Mouse (Mus musculus) MEL-GATA-1-ER (cell line): ENCODE data around the gene Prex1.
"Not testable (repeated sequence)": the region's sequence is repeated elsewhere in the genome, so short reads cannot be mapped to it uniquely, and the experiment has no call there.

Experiments used
- DNase-seq: peaks from one replicate; pipeline ENCODE4 v3.0.0-alpha.2; 2012; ENCODE audit warnings: low read depth; ENCODE audit errors: extremely low read depth

The Prex1 gene

DNA sequence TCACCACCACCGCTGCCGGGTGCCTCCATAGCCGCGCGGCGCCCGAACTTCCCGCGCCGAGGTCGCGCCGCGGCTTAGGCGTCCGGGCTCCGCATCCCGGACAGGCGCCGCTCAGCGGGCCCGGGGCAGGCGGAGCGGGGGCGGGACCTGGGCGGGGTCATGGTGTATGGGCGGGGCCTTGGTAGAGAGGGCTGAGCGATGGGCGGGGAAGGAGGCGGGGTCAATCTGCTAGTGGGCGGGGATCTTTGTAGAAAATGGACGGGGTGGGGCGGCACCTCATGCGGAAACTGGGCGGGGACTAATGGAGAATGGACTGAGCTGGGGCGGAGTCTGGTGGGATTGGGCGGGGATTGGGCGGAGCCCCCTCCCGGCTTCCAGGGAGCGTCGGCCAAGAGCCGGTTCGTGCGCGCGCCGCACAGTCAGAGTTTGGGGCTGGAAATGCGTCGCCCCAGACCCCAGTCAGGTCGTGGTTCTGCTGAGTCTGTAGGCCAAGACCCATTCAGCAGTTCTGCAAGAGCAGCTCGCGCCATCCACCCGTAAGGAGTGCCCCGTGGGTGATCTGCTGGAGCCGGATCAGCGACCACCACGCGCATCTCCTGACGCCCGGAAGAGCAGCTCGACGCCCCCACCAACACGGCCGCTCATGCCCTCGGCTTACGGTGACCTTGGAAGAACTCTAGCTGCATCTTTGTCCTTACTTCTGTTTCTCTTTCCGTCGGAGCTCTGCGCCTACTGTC is at the start of gene Prex1:
Gene Prex1 (minus strand): TSS at position 143 of the 737 bp plus-strand sequence.
- peak; percentile 58 for DNase-seq

DNA sequence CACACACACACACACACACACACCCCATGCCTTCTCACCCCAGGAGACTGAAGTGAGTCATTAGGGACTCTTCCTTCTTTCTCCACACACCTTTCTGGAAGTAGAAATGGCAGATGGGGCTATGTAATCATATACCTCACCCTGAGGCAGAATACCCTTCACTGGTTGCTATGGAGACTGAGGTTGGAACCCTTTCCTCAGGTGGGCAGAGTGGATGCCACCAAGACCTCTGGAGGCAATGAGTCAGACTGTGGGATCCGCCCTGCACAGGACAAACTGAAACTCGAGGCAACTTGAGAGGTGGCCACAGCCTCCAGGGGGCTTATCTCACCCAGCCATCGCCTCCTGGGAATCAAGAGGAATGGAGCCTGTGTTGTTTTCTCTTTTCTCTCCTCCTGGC is 44.3 kb upstream of the Prex1 start:
- no peak for DNase-seq

DNA sequence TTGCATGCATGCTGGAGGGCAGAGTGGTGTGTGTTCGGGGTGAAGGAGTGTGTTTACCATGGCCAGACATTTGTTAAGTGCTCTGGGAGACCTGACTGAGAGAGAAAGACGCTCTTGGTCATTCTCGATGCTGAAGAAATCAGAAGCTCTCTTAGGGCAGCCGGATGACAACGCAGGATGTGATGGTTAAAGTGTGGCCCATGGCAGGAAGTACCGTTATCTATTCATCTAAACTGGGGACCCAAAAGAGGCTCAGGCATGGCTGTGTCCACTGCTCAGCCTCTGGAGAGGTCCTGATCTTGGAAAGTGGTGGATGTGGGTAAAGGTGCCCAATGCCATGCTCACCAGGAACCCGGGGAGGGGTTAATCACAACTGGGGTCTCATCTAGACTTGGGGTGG is 41.1 kb upstream of the Prex1 start:
- DNase-seq: no peak

DNA sequence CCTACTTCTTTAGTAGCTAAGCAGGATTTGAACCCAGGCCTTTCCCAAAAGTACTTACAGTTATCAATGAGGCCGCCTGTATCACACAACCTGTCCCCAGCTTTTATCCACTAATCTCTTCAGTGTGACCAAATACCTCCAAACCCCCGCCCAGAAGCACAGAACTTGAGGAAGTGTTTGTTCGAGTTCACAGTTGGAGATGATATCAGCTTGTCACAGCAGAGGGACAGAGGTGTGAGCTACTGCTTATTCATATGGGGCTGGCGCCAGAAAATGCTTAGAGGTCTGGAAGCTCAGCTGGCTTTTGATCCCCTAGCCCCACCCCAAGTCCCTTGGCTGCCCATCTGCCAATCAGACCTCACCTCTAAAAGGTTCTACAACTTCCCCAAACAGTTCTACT is 40.6 kb upstream of the Prex1 start:
- peak; percentile 44 for DNase-seq

DNA sequence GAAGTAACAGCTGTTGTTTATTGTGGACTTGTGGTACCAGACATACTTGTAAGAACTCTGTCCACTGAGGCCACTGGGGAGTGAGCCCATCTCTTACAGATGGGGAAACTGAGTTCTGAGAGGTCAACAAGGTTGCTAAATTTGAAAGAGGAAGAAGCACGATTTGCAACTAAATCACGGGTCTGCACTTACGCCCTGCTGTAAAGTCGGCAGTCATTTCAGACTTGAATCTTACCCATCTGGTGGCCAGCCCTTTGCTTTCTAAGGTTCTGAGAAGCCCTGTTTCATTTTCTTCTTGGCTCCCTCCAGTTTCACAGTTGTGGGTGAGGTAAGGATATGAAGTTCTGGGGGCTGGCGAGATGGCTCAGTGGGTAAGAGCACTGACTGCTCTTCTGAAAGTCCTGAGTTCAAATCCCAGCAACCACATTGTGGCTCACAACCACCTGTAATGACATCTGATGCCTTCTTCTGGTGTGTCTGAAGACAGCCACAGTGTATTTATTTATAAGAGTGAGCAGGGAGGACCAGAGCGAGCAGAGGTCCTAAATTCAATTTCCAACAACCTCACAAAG is 37.1 kb upstream of the Prex1 start:
- no peak for DNase-seq

DNA sequence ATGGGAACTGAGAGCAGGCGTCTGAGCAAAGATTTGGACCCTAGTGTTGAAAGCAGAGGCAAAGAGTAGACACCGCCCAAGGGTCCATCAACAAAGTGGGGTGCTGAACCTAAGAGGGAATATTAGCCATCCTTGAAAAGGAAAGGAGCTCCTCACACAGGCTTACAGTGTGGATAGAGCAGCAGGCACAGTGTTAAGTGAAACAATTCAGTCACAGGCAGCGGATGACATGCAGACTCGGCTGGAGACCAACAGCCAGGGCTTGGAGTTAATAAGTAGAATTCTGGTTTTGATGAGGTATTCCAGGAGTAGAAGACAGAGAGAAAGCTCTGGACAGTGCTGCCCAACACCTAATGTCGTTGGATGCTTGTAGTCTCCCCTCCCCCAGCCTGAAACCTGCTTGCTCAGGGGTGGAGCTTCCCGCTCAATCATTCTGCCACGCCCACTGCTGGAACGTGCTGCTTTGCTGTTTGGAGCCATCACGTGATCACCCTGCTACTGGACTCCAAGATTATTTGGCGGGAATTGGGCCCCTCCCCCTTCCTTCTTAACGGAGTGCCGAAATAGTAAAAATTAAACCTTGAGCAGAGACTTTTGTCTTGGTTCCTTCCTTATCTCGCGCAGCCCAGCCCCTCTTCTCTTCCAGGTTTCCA is 32.8 kb upstream of the Prex1 start:
- DNase-seq: peak; percentile 47

DNA sequence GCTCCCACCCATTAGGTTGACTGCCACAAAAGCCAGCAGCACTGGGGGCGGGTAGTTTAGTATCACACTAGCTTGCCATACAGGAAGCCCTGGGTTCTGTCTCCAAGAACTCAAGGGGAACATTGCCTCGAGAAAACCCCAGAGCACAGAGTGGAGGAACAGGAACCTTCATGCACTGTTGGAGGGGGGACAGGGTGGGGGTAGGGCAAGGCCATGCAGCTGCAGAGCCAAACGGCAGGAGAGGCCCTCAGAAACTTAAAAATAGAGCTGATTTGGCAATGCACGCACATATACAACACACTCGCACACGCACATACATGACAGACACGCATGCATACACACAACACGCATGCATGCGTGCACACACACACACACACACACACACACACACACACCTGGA is 32.2 kb upstream of the Prex1 start:
- peak; percentile 53 for DNase-seq

DNA sequence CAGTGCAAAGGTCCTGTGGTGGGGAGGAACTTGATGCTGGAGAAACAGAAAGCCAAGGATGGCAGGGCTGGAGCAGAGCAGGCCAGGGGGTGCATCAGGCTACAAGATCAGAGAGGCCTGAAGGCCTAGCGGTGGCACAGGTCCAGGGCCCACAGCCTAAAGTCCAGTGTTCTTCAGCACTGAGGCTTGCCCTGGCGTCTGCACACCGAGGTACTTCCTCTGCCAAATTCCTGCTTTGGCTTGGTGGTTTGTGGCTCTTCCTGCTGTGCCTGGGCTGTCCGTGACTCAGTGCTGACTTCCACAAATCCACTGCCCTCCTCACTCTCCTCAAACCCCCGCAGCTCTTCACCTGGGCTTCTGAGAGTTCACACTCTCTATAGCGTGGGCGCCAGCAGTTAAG is 30.8 kb upstream of the Prex1 start:
- no peak for DNase-seq

DNA sequence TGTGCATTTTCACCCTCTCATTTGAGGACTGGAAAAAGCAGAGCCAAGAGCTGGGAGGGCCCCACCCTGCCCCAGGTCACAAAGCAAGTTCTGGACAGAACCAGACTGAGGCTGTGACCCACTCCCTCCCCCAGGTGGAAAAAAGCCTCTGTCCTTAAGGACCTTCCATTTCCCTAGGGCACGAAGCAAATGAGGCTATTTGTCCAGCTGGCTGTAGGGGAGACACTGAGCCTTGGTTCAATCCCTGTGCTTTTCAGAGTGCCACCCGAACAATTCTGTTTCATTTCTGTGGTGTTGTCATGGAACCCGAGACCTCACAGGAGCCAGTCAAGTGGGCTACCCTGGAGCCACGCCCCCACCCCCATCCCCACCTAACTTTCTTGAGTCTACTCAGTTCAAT is 29.9 kb upstream of the Prex1 start:
- DNase-seq: no peak

DNA sequence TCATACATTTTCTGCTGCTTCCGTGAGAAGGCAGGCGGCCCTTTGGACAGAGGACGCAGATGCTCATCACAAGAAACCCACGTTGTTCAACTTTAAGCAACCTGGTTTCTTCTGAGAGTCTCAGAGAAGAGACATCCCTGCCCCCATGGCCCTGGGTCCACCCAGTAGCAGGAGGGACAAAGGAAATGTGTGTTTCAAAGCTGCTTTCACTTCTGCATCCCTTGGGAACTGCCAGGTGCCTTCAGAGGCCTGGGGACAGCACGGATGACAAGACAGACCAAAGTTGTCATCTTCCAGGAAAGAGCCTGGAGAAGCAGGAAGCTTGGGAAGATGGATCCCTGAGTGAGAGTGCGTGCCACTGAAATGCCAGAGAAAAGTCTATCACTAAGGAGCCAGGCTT is 27.8 kb upstream of the Prex1 start:
- DNase-seq: no peak

DNA sequence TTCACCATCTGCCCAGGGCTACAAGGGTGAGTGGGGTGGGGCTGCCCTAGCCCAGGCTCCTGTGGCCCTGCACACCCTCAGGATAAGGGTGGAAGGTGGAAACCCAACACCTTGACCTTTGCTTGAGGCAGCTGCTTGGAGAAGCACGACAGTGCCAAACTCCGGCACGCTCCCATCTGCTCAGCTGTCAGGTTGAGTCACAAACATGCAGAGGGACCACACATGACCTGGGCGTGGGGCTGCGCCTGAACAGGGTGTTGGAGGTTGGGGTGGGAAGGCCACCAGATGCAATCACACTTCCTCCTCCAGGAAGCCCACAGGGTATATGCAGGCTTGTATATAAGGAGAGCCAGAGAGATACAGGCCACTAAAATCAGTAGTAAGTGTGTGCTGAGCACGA is 26.8 kb upstream of the Prex1 start:
- no peak for DNase-seq

DNA sequence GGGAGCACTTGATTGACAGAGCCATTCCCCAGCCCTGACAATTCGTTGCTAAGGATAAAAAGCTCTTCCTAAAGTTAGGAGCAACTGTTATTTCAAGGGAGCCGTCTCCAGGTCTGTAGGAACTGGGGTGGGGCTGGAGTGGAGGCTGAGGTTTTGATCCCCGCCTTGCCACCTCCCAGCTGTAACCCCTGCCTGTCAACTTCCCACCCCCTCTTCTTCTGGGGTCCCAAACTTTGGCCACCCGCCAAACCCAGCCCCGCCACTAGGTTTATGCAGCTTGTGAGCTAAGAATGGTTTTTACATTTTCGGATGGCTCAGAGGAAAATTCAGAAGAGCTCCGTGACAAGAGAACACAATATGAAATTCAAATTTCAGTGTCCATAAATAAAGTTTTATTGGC is 23.7 kb upstream of the Prex1 start:
- no peak for DNase-seq

DNA sequence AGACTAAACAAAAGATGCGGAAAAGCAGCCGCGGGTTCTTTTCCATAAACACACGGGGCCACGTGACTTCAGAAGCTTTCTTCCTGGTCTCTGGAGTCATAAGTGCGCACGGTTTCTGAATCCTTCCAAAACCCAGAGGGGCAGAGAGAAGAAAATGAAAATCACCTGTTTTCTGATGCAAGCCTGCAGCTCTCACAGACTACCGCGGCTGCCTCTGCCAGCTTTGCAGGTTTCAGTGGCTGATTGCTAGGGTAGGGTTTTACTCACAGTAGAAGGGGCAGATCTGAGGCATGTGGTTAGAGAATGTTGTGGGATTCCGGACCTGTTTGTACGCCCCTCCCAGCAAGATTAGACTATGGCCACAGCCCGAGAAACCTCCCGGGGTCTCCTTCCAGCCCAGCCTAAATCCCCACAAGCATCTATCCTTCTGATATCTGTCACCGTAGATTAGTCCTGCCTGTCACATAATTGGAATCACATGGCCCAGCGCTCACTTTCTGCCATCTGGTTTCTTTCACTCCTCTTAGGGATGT is 21.9 kb upstream of the Prex1 start:
- no peak for DNase-seq

DNA sequence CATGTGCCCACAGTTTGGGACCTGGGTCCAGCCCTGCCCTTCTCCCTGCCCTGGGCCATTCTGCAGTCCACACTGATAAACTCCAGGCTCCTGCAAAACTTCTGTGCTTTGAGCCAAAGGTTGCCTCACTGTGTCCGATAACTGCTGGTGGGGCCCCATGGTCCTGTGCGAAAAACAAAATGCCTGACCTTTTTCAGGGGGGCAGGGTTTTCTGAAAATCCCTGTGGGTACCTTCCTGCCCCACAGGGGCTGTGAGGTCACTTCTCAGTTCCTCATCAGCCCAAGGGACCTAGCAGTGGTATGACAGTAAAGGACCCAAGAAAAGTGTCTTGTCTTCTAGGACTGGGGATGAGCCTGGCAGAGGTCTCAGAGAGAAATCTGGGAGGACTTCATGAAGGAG is 19.2 kb upstream of the Prex1 start:
- no peak for DNase-seq

DNA sequence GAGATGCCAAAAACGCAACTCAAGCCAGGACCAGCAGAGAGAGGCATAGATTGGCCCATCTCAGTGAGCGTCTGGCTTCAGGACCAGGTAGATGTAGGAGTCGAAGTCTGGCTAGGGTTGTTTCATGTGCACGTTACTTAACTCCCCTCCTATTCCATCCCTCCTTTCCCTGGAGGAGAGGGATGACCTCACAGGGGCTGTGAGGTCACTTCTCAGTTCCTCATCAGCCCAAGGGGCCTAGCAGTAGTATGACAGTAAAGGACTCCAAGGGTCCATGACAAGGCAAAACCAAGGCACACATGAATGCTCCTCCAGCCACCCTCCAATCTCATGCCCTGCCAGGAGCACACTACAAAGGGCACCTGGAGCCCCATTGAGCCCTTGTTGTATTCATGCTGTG is 18.5 kb upstream of the Prex1 start:
- DNase-seq: no peak

DNA sequence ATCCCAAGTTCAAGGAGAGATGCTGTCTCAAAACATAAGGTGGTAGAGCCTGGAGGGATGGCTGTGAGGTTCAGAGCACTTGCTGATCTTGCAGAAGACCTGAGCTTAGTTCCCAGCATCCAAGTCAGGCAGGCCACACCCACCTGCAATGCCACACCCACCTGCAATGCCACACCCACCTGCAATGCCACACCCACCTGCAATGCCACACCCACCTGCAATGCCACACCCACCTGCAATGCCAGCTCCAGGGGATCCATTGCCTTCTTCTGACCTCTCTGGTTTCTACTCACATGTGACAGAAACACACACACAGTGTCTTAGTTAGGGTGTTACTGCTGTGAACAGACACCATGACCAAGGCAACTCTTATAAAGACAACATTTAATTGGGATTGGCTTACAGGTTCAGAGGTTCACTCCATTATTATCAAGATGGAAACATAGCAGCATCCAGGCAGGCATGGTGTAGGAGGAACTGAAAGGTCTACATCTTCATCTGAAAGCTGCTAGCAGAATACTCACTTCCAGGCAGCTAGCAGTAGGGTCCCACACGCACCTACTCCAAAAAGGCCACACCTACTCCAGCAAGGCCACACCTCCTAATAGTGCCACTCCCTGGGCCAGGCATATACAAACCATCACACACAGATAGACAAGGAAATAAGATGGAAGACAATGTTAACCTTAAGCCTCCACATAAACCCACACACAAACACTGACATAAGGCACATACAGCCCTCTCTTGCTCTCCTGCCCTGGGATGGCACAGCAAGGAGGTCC is 17.7 kb upstream of the Prex1 start:
- DNase-seq: not testable (repeated sequence)

DNA sequence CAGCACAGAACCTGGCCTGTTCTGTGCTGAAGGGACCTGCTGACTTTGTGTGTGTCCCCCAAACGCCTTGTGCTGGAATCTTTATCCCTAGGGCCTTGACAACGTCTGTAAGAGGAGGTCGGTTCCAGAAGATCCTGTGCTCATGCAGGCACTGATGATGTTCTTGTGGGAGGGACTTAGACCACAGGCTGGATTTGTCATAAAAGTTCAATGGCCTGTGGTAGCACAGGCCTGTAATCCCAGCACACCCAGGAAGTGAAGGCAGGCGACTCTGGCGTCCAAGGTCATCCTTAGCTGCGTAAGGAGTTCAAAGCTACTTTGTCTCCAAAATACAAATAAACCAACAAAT is 16.9 kb upstream of the Prex1 start:
- DNase-seq: no peak

DNA sequence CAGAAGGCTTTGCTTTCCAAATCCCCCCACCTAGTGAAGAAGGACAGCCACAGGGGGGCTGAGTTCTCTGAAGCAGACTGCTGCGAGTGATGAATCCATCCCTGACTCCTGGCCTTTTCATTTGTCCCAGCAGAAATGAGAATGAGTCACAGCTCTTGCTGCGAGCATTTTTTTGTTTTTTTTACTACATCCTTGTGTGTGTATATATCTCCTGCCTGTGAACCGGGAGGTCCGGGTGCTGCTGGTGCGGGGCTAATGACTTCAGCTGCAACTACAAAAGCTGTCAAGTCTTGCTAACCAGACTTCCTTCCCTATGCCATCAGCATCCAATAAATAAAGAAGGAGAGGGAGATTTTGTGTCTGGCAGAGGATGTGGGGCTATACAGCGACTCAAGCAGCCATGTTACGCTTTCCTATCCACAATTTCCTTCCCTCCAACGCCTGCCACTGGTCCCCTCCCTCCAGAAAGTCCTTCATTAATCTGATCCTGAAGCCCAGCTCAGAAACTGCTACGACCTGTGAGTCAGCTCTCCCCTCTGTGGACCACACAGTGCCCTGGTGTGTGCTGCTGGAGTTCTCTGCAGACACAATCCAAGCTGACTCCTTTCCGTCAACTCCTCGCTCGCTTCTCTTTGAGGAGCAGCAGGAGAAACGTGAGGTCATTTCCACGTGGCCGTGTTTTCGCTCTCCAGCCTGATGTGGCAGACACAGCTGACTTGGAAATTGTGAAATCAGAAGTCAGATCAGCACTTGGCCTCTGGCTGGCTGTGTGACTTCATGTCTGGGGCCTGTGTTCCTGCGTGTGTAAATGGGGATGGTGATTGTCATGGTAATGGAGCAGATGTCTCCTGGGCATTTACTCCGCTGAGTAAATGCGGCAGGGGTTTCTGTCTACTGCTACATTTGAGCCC is 16.3 kb upstream of the Prex1 start:
- DNase-seq: no peak

DNA sequence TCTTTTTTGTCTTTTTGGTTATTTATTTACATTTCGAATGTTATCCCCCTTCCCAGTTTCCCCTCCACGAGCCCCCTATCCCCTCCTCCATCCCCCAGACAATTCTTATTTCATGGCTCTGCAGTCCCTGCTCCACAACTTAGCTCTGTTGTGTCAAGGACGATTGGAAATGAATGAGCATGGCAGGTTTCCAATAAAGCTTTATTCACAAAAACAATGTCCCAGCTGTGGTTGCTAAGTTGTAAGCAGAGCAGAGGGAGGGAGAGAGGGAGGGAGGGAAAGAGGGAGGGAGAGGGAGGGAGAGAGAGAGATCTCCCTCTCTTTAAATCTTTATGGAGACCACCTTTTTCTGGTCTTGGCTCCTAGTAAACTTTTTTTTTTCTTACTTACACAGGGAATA is 15.4 kb upstream of the Prex1 start:
- DNase-seq: no peak

DNA sequence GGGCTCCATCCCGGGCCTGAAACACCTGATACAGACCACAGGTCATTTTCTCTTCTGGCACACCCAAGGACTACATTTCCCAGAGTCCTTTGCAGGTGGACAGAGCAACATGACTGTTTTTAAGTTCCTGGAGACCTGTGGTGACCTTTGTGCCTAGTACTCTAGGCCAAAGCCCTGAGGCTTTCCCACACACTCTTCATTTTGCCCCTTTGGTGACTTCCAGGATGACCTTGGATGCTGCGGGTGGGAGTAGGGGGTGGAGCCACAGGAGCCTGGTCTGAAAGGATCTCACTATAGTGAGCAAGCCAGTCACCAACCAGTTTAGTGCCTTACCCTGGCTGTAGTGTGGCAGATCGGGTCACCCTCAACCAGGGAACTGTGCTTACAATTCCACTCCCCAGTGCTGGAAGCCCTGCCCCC is 14.6 kb upstream of the Prex1 start:
- DNase-seq: no peak

DNA sequence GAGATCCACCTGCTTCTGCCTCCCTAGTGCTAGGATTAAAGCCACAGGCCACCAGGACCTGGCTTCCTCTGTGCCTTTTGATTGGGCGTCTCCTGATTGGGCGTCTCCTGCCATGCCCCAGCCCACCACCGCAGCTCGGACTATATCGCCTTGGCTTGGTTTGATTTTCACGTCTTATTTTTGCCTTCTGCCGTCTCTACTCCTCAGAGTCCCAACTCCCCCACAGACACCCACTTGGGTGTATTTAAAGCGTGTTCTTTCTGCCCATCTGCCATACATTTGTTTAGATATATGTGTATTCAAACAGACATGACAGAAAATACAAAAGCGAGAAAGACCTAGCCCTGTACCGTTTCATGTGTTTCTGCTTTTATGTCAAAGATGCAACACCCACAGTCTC is 14.2 kb upstream of the Prex1 start:
- no peak for DNase-seq
